Mouse (Mus musculus): ENCODE results near the gene Epb41l5. TPM values are rescaled to one million over a fixed set of nuclear protein-coding genes. Genes with fewer than 3 reads are reported as not detected.

Gene Epb41l5
- polyA plus RNA-seq, 1 experiment = not detected

GRCm38 (mm10) chr1:119519286-119519685, 129.5 kb downstream of the Epb41l5 start:
- TF ChIP-seq POLR2A (IDR thresholded peaks at IDR 0.05; ENCODE audit: insufficient read depth, low read depth, low read length) (no peak), CTCF (IDR thresholded peaks at IDR 0.05; ENCODE audit: insufficient read depth, low read depth, low read length) (no peak)
- WGBS = 88% methylated on average over 6 of the region's 6 CpGs
- H3K4me1 ChIP-seq (ENCODE audit: control insufficient read depth, insufficient read depth, low read length) = peaks cover 15% of the 10 kb centered on the region
- no peak overlapping the region for H3K4me3 ChIP-seq (ENCODE audit: insufficient read depth, low read depth, low read length)
- H3K27ac ChIP-seq (ENCODE audit: insufficient read depth, low read depth, low read length) = no peak overlapping the region

- peaks cover 10% of the 10 kb centered on the region for H3K4me1 ChIP-seq (ENCODE audit: control insufficient read depth, insufficient read depth, low read length)
- H3K27ac ChIP-seq (ENCODE audit: insufficient read depth, low read depth, low read length) = no peak overlapping the region
- H3K4me3 ChIP-seq (ENCODE audit: insufficient read depth, low read depth, low read length) = no peak overlapping the region
- no peak for TF ChIP-seq CTCF (IDR thresholded peaks at IDR 0.05; ENCODE audit: insufficient read depth, low read depth, low read length)
These were observed 130.0 kb downstream of the Epb41l5 start for GRCm38 (mm10) chr1:119518786-119519185.

- H3K4me3 ChIP-seq (ENCODE audit: insufficient read depth, low read depth, low read length) = no peak overlapping the region
- H3K27ac ChIP-seq (ENCODE audit: insufficient read depth, low read depth, low read length) = no peak overlapping the region
- 47% methylated on average over 7 of the region's 7 CpGs for WGBS
- peaks cover 5% of the 10 kb centered on the region for H3K4me1 ChIP-seq (ENCODE audit: control insufficient read depth, insufficient read depth, low read length)
- TF ChIP-seq POLR2A (IDR thresholded peaks at IDR 0.05; ENCODE audit: insufficient read depth, low read depth, low read length) = no peak
- TF ChIP-seq CTCF (IDR thresholded peaks at IDR 0.05; ENCODE audit: insufficient read depth, low read depth, low read length) = no peak
These were observed 130.7 kb downstream of the Epb41l5 start for GRCm38 (mm10) chr1:119518060-119518459.

GRCm38 (mm10) chr1:119510857-119511256, 137.9 kb downstream of the Epb41l5 start:
- Histone ChIP-seq H3K4me1 (ENCODE audit: control insufficient read depth, insufficient read depth, low read length) (peaks cover 25% of the 10 kb centered on the region), H3K4me3 (ENCODE audit: insufficient read depth, low read depth, low read length) (no peak overlapping the region), H3K27ac (ENCODE audit: insufficient read depth, low read depth, low read length) (no peak overlapping the region)
- 84% methylated on average over 8 of the region's 8 CpGs for WGBS
- TF ChIP-seq POLR2A (IDR thresholded peaks at IDR 0.05; ENCODE audit: insufficient read depth, low read depth, low read length) = no peak
- TF ChIP-seq CTCF (IDR thresholded peaks at IDR 0.05; ENCODE audit: insufficient read depth, low read depth, low read length) = no peak

GRCm38 (mm10) chr1:119510409-119510808, 138.4 kb downstream of the Epb41l5 start:
- Histone ChIP-seq H3K4me3 (ENCODE audit: insufficient read depth, low read depth, low read length) (no peak overlapping the region), H3K27ac (ENCODE audit: insufficient read depth, low read depth, low read length) (no peak overlapping the region), H3K4me1 (ENCODE audit: control insufficient read depth, insufficient read depth, low read length) (peaks cover 25% of the 10 kb centered on the region)
- TF ChIP-seq CTCF (IDR thresholded peaks at IDR 0.05; ENCODE audit: insufficient read depth, low read depth, low read length) (no peak), POLR2A (IDR thresholded peaks at IDR 0.05; ENCODE audit: insufficient read depth, low read depth, low read length) (no peak)
- 82% methylated on average over 9 of the region's 9 CpGs for whole genome bisulfite sequencing

- Histone ChIP-seq H3K4me3 (ENCODE audit: insufficient read depth, low read depth, low read length) (no peak overlapping the region), H3K4me1 (ENCODE audit: control insufficient read depth, insufficient read depth, low read length) (peaks cover 25% of the 10 kb centered on the region), H3K27ac (ENCODE audit: insufficient read depth, low read depth, low read length) (no peak overlapping the region)
- WGBS = 89% methylated on average over 7 of the region's 7 CpGs
- TF ChIP-seq POLR2A (IDR thresholded peaks at IDR 0.05; ENCODE audit: insufficient read depth, low read depth, low read length) (no peak), CTCF (IDR thresholded peaks at IDR 0.05; ENCODE audit: insufficient read depth, low read depth, low read length) (no peak)
These were observed 139.3 kb downstream of the Epb41l5 start for GRCm38 (mm10) chr1:119509474-119509873.

GRCm38 (mm10) chr1:119508548-119508947, 140.3 kb downstream of the Epb41l5 start:
- H3K27ac ChIP-seq (ENCODE audit: insufficient read depth, low read depth, low read length) = no peak overlapping the region
- 41% methylated on average over 4 of the region's 4 CpGs for whole genome bisulfite sequencing
- H3K4me3 ChIP-seq (ENCODE audit: insufficient read depth, low read depth, low read length) = no peak overlapping the region
- H3K4me1 ChIP-seq (ENCODE audit: control insufficient read depth, insufficient read depth, low read length) = peaks cover 25% of the 10 kb centered on the region
- TF ChIP-seq POLR2A (IDR thresholded peaks at IDR 0.05; ENCODE audit: insufficient read depth, low read depth, low read length) = no peak
- TF ChIP-seq CTCF (IDR thresholded peaks at IDR 0.05; ENCODE audit: insufficient read depth, low read depth, low read length) = no peak

- TF ChIP-seq POLR2A (IDR thresholded peaks at IDR 0.05; ENCODE audit: insufficient read depth, low read depth, low read length) (no peak), CTCF (IDR thresholded peaks at IDR 0.05; ENCODE audit: insufficient read depth, low read depth, low read length) (no peak)
- H3K4me3 ChIP-seq (ENCODE audit: insufficient read depth, low read depth, low read length) = no peak overlapping the region
- H3K27ac ChIP-seq (ENCODE audit: insufficient read depth, low read depth, low read length) = no peak overlapping the region
- H3K4me1 ChIP-seq (ENCODE audit: control insufficient read depth, insufficient read depth, low read length) = peaks cover 33% of the 10 kb centered on the region
- WGBS = 83% methylated on average over 3 of the region's 3 CpGs
These were observed 142.8 kb downstream of the Epb41l5 start for GRCm38 (mm10) chr1:119505951-119506350.

GRCm38 (mm10) chr1:119504260-119505062, 144.3 kb downstream of the Epb41l5 start, which contains the start of gene Ralb:
Ralb (minus strand) TSS chr1:119504794.
- TF ChIP-seq CTCF (IDR thresholded peaks at IDR 0.05; ENCODE audit: insufficient read depth, low read depth, low read length) (0 out of 2 replicates have a peak, but pooled peaks have one; percentile 9), POLR2A (IDR thresholded peaks at IDR 0.05; ENCODE audit: insufficient read depth, low read depth, low read length) (peak; percentile 33; the same call in 1 of the 2 replicates)
- Histone ChIP-seq H3K27ac (ENCODE audit: insufficient read depth, low read depth, low read length) (peak within 1 kb of the TSS; percentile 93), H3K4me1 (ENCODE audit: control insufficient read depth, insufficient read depth, low read length) (peaks cover 33% of the 10 kb centered on the region), H3K4me3 (ENCODE audit: insufficient read depth, low read depth, low read length) (peak within 1 kb of the TSS; percentile 93)
- WGBS = under 1% methylated on average over 57 of the region's 57 CpGs

Data from olfactory bulb, adult 2 months (tissue).